25 mouse cellular contexts compared by ENCODE assay signal in genomic region chr9:60543422-60544015, GRCm38 (mm10). TPM values are rescaled to one million over a fixed set of nuclear protein-coding genes. Genes with fewer than 3 reads are reported as not detected.
DNase-seq lines count a peak whose midpoint lies in the region; ATAC-seq and TF ChIP-seq lines count a peak whose summit lies in the region.
"Had no signal": no experiment of that assay in that cellular context is flagged by ENCODE, and none has a peak within 500 bp of the region (broad histone marks: within the 10 kb centered on the region; RNA-seq: fewer than 3 reads in every experiment).

No protein-coding gene starts in this region.

- H3K27ac ChIP-seq in limb, embryonic 14.5 days (replicated peaks; ENCODE audit: low read depth, low read length): no peak overlapping the region
- H3K27ac ChIP-seq: embryonic facial prominence, embryonic 12.5 days; heart, embryonic 10.5 days; hindbrain, embryonic 15.5 days; liver, embryonic 15.5 days; neural tube, embryonic 15.5 days had no signal

- no peak overlapping the region for H3K9ac ChIP-seq in limb, embryonic 14.5 days (ENCODE audit: low read depth, low read length, severe bottlenecking)
- H3K9ac ChIP-seq: embryonic facial prominence, embryonic 12.5 days; forebrain, postnatal 0 days; hindbrain, embryonic 15.5 days; liver, embryonic 15.5 days; neural tube, embryonic 15.5 days had no signal

- H3K36me3 ChIP-seq in limb, embryonic 14.5 days (ENCODE audit: control insufficient read depth, insufficient read depth, low read length): no peaks in the 10 kb centered on the region
- H3K36me3 ChIP-seq: embryonic facial prominence, embryonic 12.5 days; heart, embryonic 10.5 days; hindbrain, embryonic 15.5 days; liver, embryonic 15.5 days; neural tube, embryonic 15.5 days had no signal

- H3K4me2 ChIP-seq in limb, embryonic 14.5 days (replicated peaks; ENCODE audit: low read depth, low read length, severe bottlenecking): no peak overlapping the region
- H3K4me2 ChIP-seq: embryonic facial prominence, embryonic 12.5 days; hindbrain, embryonic 15.5 days; liver, embryonic 15.5 days; midbrain, embryonic 11.5 days; neural tube, embryonic 15.5 days had no signal

- no peak for TF ChIP-seq POLR2A in limb, embryonic 14.5 days (IDR thresholded peaks at IDR 0.05; ENCODE audit: borderline replicate concordance, extremely low read depth, insufficient read depth, insufficient read length)

- WGBS in limb, embryonic 14.5 days: 26% methylated on average over 7 of the region's 7 CpGs

- no peak for ATAC-seq in limb, embryonic 14.5 days (ENCODE audit: low FRiP score, low read depth)
- ATAC-seq: forebrain, postnatal 0 days had no signal

- H3K9me3 ChIP-seq in limb, embryonic 14.5 days (ENCODE audit: control insufficient read depth, low read length): no peaks in the 10 kb centered on the region
- H3K9me3 ChIP-seq: embryonic facial prominence, embryonic 12.5 days; heart, embryonic 10.5 days; hindbrain, embryonic 15.5 days; liver, embryonic 15.5 days; neural tube, embryonic 15.5 days had no signal

- H3K4me1 ChIP-seq in limb, embryonic 14.5 days (ENCODE audit: control insufficient read depth, insufficient read depth, low read length): no peaks in the 10 kb centered on the region
- H3K4me1 ChIP-seq: embryonic facial prominence, embryonic 12.5 days; hindbrain, embryonic 15.5 days; neural tube, embryonic 15.5 days had no signal

- H3K4me3 ChIP-seq in limb, embryonic 14.5 days (replicated peaks; ENCODE audit: low read length): no peak overlapping the region
- H3K4me3 ChIP-seq: embryonic facial prominence, embryonic 12.5 days; heart, embryonic 10.5 days; hindbrain, embryonic 15.5 days; liver, embryonic 15.5 days; neural tube, embryonic 15.5 days had no signal

- H3K27me3 ChIP-seq in limb, embryonic 14.5 days (ENCODE audit: control insufficient read depth, insufficient read depth, low read length): no peaks in the 10 kb centered on the region
- H3K27me3 ChIP-seq: embryonic facial prominence, embryonic 12.5 days; hindbrain, embryonic 15.5 days; liver, embryonic 15.5 days; neural tube, embryonic 15.5 days had no signal

- peak; percentile 47 for DNase-seq in embryo, embryonic 11 days
- no peak for DNase-seq in embryo, embryonic 10 days (ENCODE audit: low spot score)
- DNase-seq in lung, postnatal 36 days: peak; percentile 44
- no peak for DNase-seq in lung, postnatal 10 days
- DNase-seq in limb, embryonic 14.5 days (ENCODE audit: low spot score): peak; percentile 40
- no peak for DNase-seq in cerebellum, adult 9-10 months
- no peak for DNase-seq in kidney, postnatal 14 days
- no peak for DNase-seq in cerebellum, adult 11-12 months
- DNase-seq: adrenal gland, adult 2 months; cerebellum, adult 11 months; cerebellum, postnatal 25 days; forebrain, postnatal 0 days; gastrocnemius, postnatal 36 days; heart, postnatal 4 days; kidney, adult 2 months; kidney, postnatal 25 days; liver; right cerebral cortex, adult 18-20 months; right cerebral cortex, postnatal 4 days had no signal

RNA-seq across cellular contexts. Expression of gene Thsd4, which starts 21.7 kb away (rescaled TPM):
- 30.8 and 37.7 TPM in 2 replicates for polyA plus RNA-seq in limb, embryonic 14.5 days (2012; rRNA removed)
- 31.2 and 36.5 TPM in 2 replicates for polyA plus RNA-seq in limb, embryonic 14.5 days (2014; fragmentation: Nextera tagmentation; extraction: Ambion mirVana)

Comparison
In these comparisons a context has a peak if more than half of its experiments do, and no peak if none do; other contexts are left out.
1. DNase-seq: peak in embryo, embryonic 11 days (single experiment), lung, postnatal 36 days (single experiment) and limb, embryonic 14.5 days (single experiment); none in embryo, embryonic 10 days (single experiment), lung, postnatal 10 days (single experiment), cerebellum, adult 9-10 months (single experiment), kidney, postnatal 14 days (single experiment) and cerebellum, adult 11-12 months (single experiment).